Mouse (Mus musculus): ENCODE results near the gene Smim6.

The Smim6 gene

GRCm38 (mm10) chr11:115911632-115912376 is at the start of gene Smim6:
Gene Smim6 (plus strand): TSS chr11:115912017.
- DNase-seq (ENCODE audit: low spot score), result no peak

GRCm38 (mm10) chr11:115863895-115864294 is 47.9 kb upstream of the Smim6 start:
- DNase-seq (ENCODE audit: low spot score), result no peak

GRCm38 (mm10) chr11:115869393-115869792 is 42.4 kb upstream of the Smim6 start:
- no peak for DNase-seq (ENCODE audit: low spot score)

- no peak for DNase-seq (ENCODE audit: low spot score)
Observed at GRCm38 (mm10) chr11:115872437-115872836, 39.4 kb upstream of the Smim6 start.

GRCm38 (mm10) chr11:115875935-115876334 is 35.9 kb upstream of the Smim6 start:
- no peak for DNase-seq (ENCODE audit: low spot score)

- DNase-seq (ENCODE audit: low spot score), result no peak
Observed at GRCm38 (mm10) chr11:115876438-115876837, 35.4 kb upstream of the Smim6 start.

- DNase-seq (ENCODE audit: low spot score), result no peak
Observed at GRCm38 (mm10) chr11:115877174-115877755, 34.6 kb upstream of the Smim6 start.

GRCm38 (mm10) chr11:115878071-115878470 is 33.7 kb upstream of the Smim6 start:
- no peak for DNase-seq (ENCODE audit: low spot score)

- DNase-seq (ENCODE audit: low spot score), result no peak
Observed at GRCm38 (mm10) chr11:115881002-115881401, 30.8 kb upstream of the Smim6 start.

GRCm38 (mm10) chr11:115883251-115883650 is 28.6 kb upstream of the Smim6 start:
- no peak for DNase-seq (ENCODE audit: low spot score)

GRCm38 (mm10) chr11:115884361-115884760 is 27.5 kb upstream of the Smim6 start:
- DNase-seq (ENCODE audit: low spot score), result no peak

GRCm38 (mm10) chr11:115885281-115885680 is 26.5 kb upstream of the Smim6 start:
- DNase-seq (ENCODE audit: low spot score), result no peak

- DNase-seq (ENCODE audit: low spot score), result no peak
Observed at GRCm38 (mm10) chr11:115886446-115886845, 25.4 kb upstream of the Smim6 start.

- no peak for DNase-seq (ENCODE audit: low spot score)
Observed at GRCm38 (mm10) chr11:115888020-115888419, 23.8 kb upstream of the Smim6 start.

- DNase-seq (ENCODE audit: low spot score), result no peak
Observed at GRCm38 (mm10) chr11:115889159-115889558, 22.7 kb upstream of the Smim6 start.

- DNase-seq (ENCODE audit: low spot score), result no peak
Observed at GRCm38 (mm10) chr11:115892213-115892612, 19.6 kb upstream of the Smim6 start.

- no peak for DNase-seq (ENCODE audit: low spot score)
Observed at GRCm38 (mm10) chr11:115893071-115893470, 18.7 kb upstream of the Smim6 start.

- DNase-seq (ENCODE audit: low spot score), result no peak
Observed at GRCm38 (mm10) chr11:115894755-115895520, 16.9 kb upstream of the Smim6 start.

GRCm38 (mm10) chr11:115898446-115898845 is 13.4 kb upstream of the Smim6 start:
- no peak for DNase-seq (ENCODE audit: low spot score)

GRCm38 (mm10) chr11:115898886-115899285 is 12.9 kb upstream of the Smim6 start:
- DNase-seq (ENCODE audit: low spot score), result no peak

- DNase-seq (ENCODE audit: low spot score), result no peak
Observed at GRCm38 (mm10) chr11:115899486-115900266, 12.1 kb upstream of the Smim6 start, which contains the start of gene Smim5. Gene Smim5 (plus strand): TSS chr11:115899966.

All from urinary bladder, postnatal 10 days (tissue).